Mouse (Mus musculus) heart, embryonic 15.5 days (tissue): Measurements from ENCODE around the gene Foxp4. TPM values are rescaled to one million over a fixed set of nuclear protein-coding genes. Genes with fewer than 3 reads are reported as not detected.

ENCODE experiments used
- ATAC-seq: fragments of 200-750 bp; cut with Nextera tagmentation; replicated peaks from 2 replicates; pipeline ENCODE4 v1.8.0; 2017; ENCODE audit warnings: low read depth, moderate TSS enrichment; ENCODE audit not compliant: insufficient number of reproducible peaks, insufficient read depth, low FRiP score
- H3K27ac ChIP-seq: fragments of 300-500 bp; sonication (generic); 2 replicates; pipeline ENCODE4 v1.5.1; 2015; ENCODE audit warnings: mild to moderate bottlenecking, inconsistent platforms
- H3K27me3 ChIP-seq: fragments of 300-500 bp; sonication (generic); 2 replicates; pipeline ENCODE4 v1.6.1; 2015; ENCODE audit warnings: inconsistent platforms
- H3K36me3 ChIP-seq: fragments of 300-500 bp; sonication (generic); 2 replicates; pipeline ENCODE4 v1.6.1; 2015; ENCODE audit warnings: mild to moderate bottlenecking, inconsistent platforms
- H3K4me1 ChIP-seq: fragments of 300-500 bp; sonication (generic); replicated peaks from 2 replicates; pipeline ENCODE4 v1.6.1; 2015; ENCODE audit warnings: inconsistent platforms
- H3K4me2 ChIP-seq: fragments of 300-500 bp; sonication (generic); 2 replicates; pipeline ENCODE4 v1.6.1; 2015; ENCODE audit warnings: inconsistent platforms, mild to moderate bottlenecking, moderate library complexity
- H3K4me3 ChIP-seq: fragments of 300-500 bp; sonication (generic); 2 replicates; pipeline ENCODE4 v1.5.1; 2015; ENCODE audit warnings: mild to moderate bottlenecking, inconsistent platforms
- H3K9ac ChIP-seq: fragments of 300-500 bp; sonication (generic); 2 replicates; pipeline ENCODE4 v1.6.1; 2015; ENCODE audit warnings: mild to moderate bottlenecking, inconsistent platforms
- H3K9me3 ChIP-seq: fragments of 300-500 bp; sonication (generic); replicated peaks from 2 replicates; pipeline ENCODE4 v1.6.1; 2016; ENCODE audit warnings: inconsistent platforms
- WGBS: fragments of 180-500 bp; shearing (Covaris S2); methylation state at CpG from one replicate; pipeline ENCODE4 v1.1.7; 2015; ENCODE audit warnings: mixed read lengths; 5-methylcytosine and 5-hydroxymethylcytosine counted together
- polyA plus RNA-seq: library from polyadenylated mRNA; unstranded; fragments of >200 nt; fragmentation: Nextera tagmentation; extraction: Ambion mirVana; gene quantifications from 2 replicates; pipeline ENCODE4 v1.2.1, GENCODE M21; 2015

The Foxp4 gene
- polyA plus RNA-seq, 1 experiment from 2014 or later: 6.4 TPM

DNA sequence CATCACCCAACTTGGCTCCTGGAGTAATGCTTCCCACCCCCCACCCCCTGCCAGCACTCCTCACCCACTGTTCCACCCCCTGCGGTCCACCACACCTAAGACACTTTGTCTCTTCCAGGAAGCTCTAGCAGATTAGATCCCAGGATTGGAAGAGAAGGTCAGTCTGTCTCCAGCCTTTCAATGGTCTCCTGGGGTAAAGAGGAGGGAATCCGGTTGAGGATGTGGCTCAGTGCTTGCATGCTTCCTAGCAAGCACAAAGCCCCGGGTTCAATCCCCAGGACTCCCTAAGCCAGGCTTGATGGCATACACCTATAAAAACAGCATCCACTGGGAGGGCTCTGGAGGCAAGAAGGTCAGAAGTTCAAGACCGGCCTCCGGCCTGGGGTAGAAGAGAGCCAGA is 26.4 kb upstream of the Foxp4 start:
- Histone ChIP-seq H3K9me3 (no peaks in the 10 kb centered on the region), H3K27me3 (peaks cover 10% of the 10 kb centered on the region; the same call in 1 of the 2 replicates), H3K4me2 (no peak overlapping the region), H3K9ac (no peak overlapping the region), H3K4me1 (peaks cover 23% of the 10 kb centered on the region), H3K27ac (no peak overlapping the region), H3K36me3 (no peaks in the 10 kb centered on the region), H3K4me3 (no peak overlapping the region)
- ATAC-seq: no peak
- 77% methylated on average over 5 of the region's 5 CpGs for WGBS

DNA sequence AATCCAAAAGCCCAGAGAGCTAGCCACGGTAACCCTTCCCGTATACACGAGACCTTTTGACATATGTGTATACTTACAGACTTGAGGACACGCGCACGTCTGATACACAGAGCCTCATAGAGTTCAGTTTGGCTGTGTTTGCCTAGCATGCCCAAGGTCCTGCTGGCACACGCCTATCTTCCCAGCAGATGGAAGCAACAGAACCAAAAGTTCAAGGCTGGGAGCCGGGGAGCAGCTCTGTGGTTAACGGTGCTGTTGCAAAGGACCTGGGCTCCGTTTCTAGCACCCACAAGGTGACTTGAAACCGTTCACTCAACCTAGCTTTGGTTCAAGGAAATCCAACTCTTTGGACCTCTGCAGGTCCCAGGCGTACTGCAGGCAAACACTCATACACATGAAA is 25.0 kb upstream of the Foxp4 start:
- no peak for ATAC-seq
- Histone ChIP-seq H3K4me1 (peaks cover 13% of the 10 kb centered on the region), H3K27me3 (peaks cover 10% of the 10 kb centered on the region; the same call in 1 of the 2 replicates), H3K27ac (no peak overlapping the region), H3K36me3 (no peaks in the 10 kb centered on the region), H3K4me2 (no peak overlapping the region), H3K9me3 (no peaks in the 10 kb centered on the region), H3K9ac (no peak overlapping the region), H3K4me3 (no peak overlapping the region)
- 91% methylated on average over 12 of the region's 12 CpGs for WGBS

GRCm38 (mm10) chr17:47948753-47949152 is 24.3 kb upstream of the Foxp4 start:
- H3K27ac ChIP-seq: no peak overlapping the region
- no peak for ATAC-seq
- H3K4me3 ChIP-seq: no peak overlapping the region
- H3K4me1 ChIP-seq: peaks cover 13% of the 10 kb centered on the region
- H3K4me2 ChIP-seq: no peak overlapping the region
- H3K36me3 ChIP-seq: no peaks in the 10 kb centered on the region
- no peaks in the 10 kb centered on the region for H3K9me3 ChIP-seq
- H3K9ac ChIP-seq: no peak overlapping the region
- peaks cover 10% of the 10 kb centered on the region for H3K27me3 ChIP-seq
- 67% methylated on average over 5 of the region's 5 CpGs for WGBS

- ATAC-seq: peak; percentile 53; the same call in 1 of the 2 replicates
- H3K4me3 ChIP-seq: no peak overlapping the region
Measured at GRCm38 (mm10) chr17:47946921-47947420, 22.5 kb upstream of the Foxp4 start.

DNA sequence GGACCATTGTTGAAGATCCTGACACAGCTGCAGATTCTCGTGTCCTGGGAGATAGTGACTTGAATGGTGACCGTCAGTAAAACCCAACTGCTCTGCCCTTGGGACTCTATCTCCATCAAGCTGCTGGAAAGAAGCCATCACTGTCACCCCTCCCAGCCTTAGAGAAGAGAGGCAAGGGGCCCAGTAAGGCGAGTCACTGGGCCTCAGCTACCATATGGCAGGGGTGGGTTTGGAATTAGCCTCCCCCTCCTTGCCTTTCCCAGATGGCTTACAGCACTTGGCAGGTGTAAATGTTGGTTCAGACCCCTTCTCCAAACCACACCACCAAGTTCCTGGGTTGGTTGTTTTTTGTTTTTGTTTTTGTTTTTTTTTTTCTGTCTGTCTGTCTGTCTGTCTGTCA is 21.7 kb upstream of the Foxp4 start:
- no peaks in the 10 kb centered on the region for H3K36me3 ChIP-seq
- H3K4me1 ChIP-seq: peaks cover 4% of the 10 kb centered on the region
- 57% methylated on average over 3 of the region's 3 CpGs for WGBS
- ATAC-seq: no peak
- no peaks in the 10 kb centered on the region; the same call in 1 of the 2 replicates for H3K27me3 ChIP-seq
- no peak overlapping the region for H3K9ac ChIP-seq
- no peaks in the 10 kb centered on the region for H3K9me3 ChIP-seq
- H3K27ac ChIP-seq: no peak overlapping the region
- H3K4me3 ChIP-seq: no peak overlapping the region
- no peak overlapping the region for H3K4me2 ChIP-seq

More at GRCm38 (mm10) chr17:47946921-47947420, 22.5 kb upstream of the Foxp4 start:
- H3K27ac ChIP-seq: no peak overlapping the region
- peaks cover 4% of the 10 kb centered on the region for H3K4me1 ChIP-seq
- H3K27me3 ChIP-seq: no peaks in the 10 kb centered on the region; the same call in 1 of the 2 replicates
- H3K9ac ChIP-seq: peak overlapping the region; percentile 25; the same call in 1 of the 2 replicates
- peak overlapping the region; percentile 44; the same call in 1 of the 2 replicates for H3K4me2 ChIP-seq
- 10% methylated on average over 14 of the region's 14 CpGs for WGBS
- no peaks in the 10 kb centered on the region for H3K9me3 ChIP-seq
- H3K36me3 ChIP-seq: no peaks in the 10 kb centered on the region

GRCm38 (mm10) chr17:47943103-47943870 is 18.8 kb upstream of the Foxp4 start:
- H3K27ac ChIP-seq: no peak overlapping the region

GRCm38 (mm10) chr17:47942008-47942407 is 17.6 kb upstream of the Foxp4 start:
- no peaks in the 10 kb centered on the region for H3K9me3 ChIP-seq
- WGBS: 84% methylated on average over 4 of the region's 4 CpGs
- peaks cover 7% of the 10 kb centered on the region for H3K4me1 ChIP-seq
- H3K27ac ChIP-seq: no peak overlapping the region
- no peak for ATAC-seq
- no peaks in the 10 kb centered on the region; the same call in 1 of the 2 replicates for H3K27me3 ChIP-seq
- no peaks in the 10 kb centered on the region for H3K36me3 ChIP-seq
- H3K4me2 ChIP-seq: no peak overlapping the region
- H3K9ac ChIP-seq: no peak overlapping the region
- no peak overlapping the region for H3K4me3 ChIP-seq

More at GRCm38 (mm10) chr17:47943103-47943870, 18.8 kb upstream of the Foxp4 start:
- WGBS: 46% methylated on average over 9 of the region's 9 CpGs
- Histone ChIP-seq H3K36me3 (no peaks in the 10 kb centered on the region), H3K27me3 (no peaks in the 10 kb centered on the region; the same call in 1 of the 2 replicates), H3K4me1 (peaks cover 7% of the 10 kb centered on the region), H3K4me2 (no peak overlapping the region), H3K9ac (no peak overlapping the region), H3K4me3 (no peak overlapping the region), H3K9me3 (no peaks in the 10 kb centered on the region)
- no peak for ATAC-seq

GRCm38 (mm10) chr17:47938839-47939238 is 14.4 kb upstream of the Foxp4 start:
- H3K27me3 ChIP-seq: no peaks in the 10 kb centered on the region; the same call in 1 of the 2 replicates
- no peak overlapping the region for H3K4me3 ChIP-seq
- H3K27ac ChIP-seq: no peak overlapping the region
- H3K4me2 ChIP-seq: no peak overlapping the region
- 51% methylated on average over 6 of the region's 6 CpGs for WGBS
- peaks cover 2% of the 10 kb centered on the region; the same call in 1 of the 2 replicates for H3K4me1 ChIP-seq
- no peaks in the 10 kb centered on the region for H3K36me3 ChIP-seq
- no peak for ATAC-seq
- H3K9ac ChIP-seq: no peak overlapping the region
- no peaks in the 10 kb centered on the region for H3K9me3 ChIP-seq

DNA sequence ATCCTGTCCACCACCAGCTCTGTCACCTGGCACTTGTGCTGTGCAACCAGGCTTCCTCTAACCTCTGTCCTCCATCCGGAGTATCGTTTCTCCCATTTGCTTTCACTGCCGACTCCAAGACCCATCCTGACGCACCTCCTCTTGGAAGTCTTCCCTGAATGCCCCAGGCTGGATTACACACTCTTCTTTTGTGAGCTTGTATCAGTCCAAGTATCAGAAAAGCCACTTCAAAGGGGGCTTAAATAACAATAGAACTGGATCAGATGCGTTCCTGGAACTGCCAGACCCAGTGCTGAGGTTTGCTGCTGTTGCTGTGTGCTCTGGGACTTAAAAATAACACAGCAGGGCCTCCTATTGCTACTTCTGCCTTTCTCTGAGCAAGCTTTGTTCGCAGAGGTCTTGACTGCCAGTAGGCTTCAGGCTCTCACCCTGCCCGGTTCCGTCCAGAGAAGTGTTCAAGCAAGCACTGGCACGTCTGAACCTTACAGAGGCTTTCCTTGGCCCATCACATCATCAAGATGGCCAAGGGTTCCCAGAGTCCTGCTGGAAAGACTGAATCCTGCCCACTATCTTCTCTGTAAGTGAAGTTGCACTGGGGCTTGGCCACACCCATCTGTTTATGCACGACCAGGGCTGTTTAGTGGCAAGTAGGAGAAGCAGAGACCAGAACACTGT is 13.6 kb upstream of the Foxp4 start:
- Histone ChIP-seq H3K9me3 (no peaks in the 10 kb centered on the region), H3K9ac (no peak overlapping the region), H3K4me1 (0 out of 2 replicates have a peak, but pooled peaks cover 2% of the 10 kb centered on the region), H3K27me3 (no peaks in the 10 kb centered on the region), H3K27ac (no peak overlapping the region), H3K36me3 (no peaks in the 10 kb centered on the region), H3K4me2 (no peak overlapping the region), H3K4me3 (no peak overlapping the region)
- no peak for ATAC-seq
- WGBS: 50% methylated on average over 10 of the region's 10 CpGs

DNA sequence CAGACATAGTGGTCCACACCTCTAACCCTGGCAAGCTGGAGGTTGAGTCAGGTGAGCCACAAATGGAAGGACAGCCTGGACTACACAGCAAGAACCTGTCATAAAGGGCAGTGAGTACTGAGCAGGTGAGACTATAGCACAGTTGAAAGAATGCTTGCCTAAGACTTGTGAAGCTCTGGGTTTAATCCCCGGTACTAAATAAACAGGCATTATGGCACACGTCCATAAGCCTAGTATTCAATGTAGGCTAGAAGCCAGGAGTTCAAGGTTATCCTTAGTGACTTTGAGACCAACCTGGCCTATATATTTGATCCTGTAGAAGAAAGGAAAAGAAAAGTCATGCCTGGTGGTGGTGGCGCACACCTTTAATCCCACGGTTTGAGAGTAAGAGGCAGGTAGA is 12.1 kb upstream of the Foxp4 start:
- no peak for ATAC-seq
- no peaks in the 10 kb centered on the region for H3K36me3 ChIP-seq
- no peak overlapping the region for H3K4me2 ChIP-seq
- H3K4me3 ChIP-seq: no peak overlapping the region
- no peak overlapping the region for H3K9ac ChIP-seq
- 0 out of 2 replicates have a peak, but pooled peaks cover 2% of the 10 kb centered on the region for H3K4me1 ChIP-seq
- no peaks in the 10 kb centered on the region for H3K9me3 ChIP-seq
- WGBS: 80% methylated on average over 4 of the region's 4 CpGs
- H3K27ac ChIP-seq: no peak overlapping the region
- no peaks in the 10 kb centered on the region for H3K27me3 ChIP-seq

GRCm38 (mm10) chr17:47929431-47929830 is 5.0 kb upstream of the Foxp4 start:
- Histone ChIP-seq H3K27ac (no peak overlapping the region), H3K36me3 (no peaks in the 10 kb centered on the region), H3K4me3 (no peak overlapping the region), H3K4me1 (peaks cover 12% of the 10 kb centered on the region), H3K9me3 (no peaks in the 10 kb centered on the region), H3K9ac (no peak overlapping the region), H3K4me2 (no peak overlapping the region), H3K27me3 (no peaks in the 10 kb centered on the region)
- ATAC-seq: no peak
- 83% methylated on average over 4 of the region's 4 CpGs for WGBS
